Mouse (Mus musculus) hindbrain, embryonic 11.5 days (tissue): ENCODE measurements around the gene Gstm5. TPM values are rescaled to one million over a fixed set of nuclear protein-coding genes. Genes with fewer than 3 reads are reported as not detected.

Source experiments
- polyA plus RNA-seq: library from polyadenylated mRNA; unstranded; fragments of >200 nt; fragmentation: Nextera tagmentation; extraction: Ambion mirVana; gene quantifications from 2 replicates; pipeline ENCODE4 v1.2.1, GENCODE M21; 2014

Gene Gstm5
- polyA plus RNA-seq, 1 experiment from 2014 or later, result 261 TPM

Other genes starting within 250 kb of the Gstm5 start
- gene Ahcyl1, start 199.3 kb upstream of the Gstm5 start, polyA plus RNA-seq, result 117 and 123 TPM in 2 replicates
- gene Csf1, start 135.4 kb upstream of the Gstm5 start, polyA plus RNA-seq, result 5.3 and 6.0 TPM in 2 replicates
- not detected in 2 replicates for gene Eps8l3, start 18.6 kb upstream of the Gstm5 start, polyA plus RNA-seq
- gene Gstm7, start 36.0 kb downstream of the Gstm5 start, polyA plus RNA-seq, result 58.3 and 64.9 TPM in 2 replicates
- gene Gstm6, start 47.9 kb downstream of the Gstm5 start, polyA plus RNA-seq, result 6.6 and 7.6 TPM in 2 replicates
- gene Gstm3, start 73.5 kb downstream of the Gstm5 start, polyA plus RNA-seq, result not detected in 2 replicates
- gene Gstm2, start 90.6 kb downstream of the Gstm5 start, polyA plus RNA-seq, result 23.1 and 23.2 TPM in 2 replicates
- gene Gstm1, start 122.2 kb downstream of the Gstm5 start, polyA plus RNA-seq, result 32.5 and 34.4 TPM in 2 replicates
- gene Gstm4, start 149.1 kb downstream of the Gstm5 start, polyA plus RNA-seq, result 11.4 and 12.9 TPM in 2 replicates
- gene Ampd2, start 190.8 kb downstream of the Gstm5 start, polyA plus RNA-seq, result 32.1 and 32.6 TPM in 2 replicates
- gene Gnat2, start 197.0 kb downstream of the Gstm5 start, polyA plus RNA-seq, result 0.62 and 0.89 TPM in 2 replicates